Mouse (Mus musculus) liver, embryonic 15.5 days (tissue): ENCODE results near the gene Ap3d1. TPM values are rescaled to one million over a fixed set of nuclear protein-coding genes. Genes with fewer than 3 reads are reported as not detected.

Experiments used
- ATAC-seq: fragments of 200-750 bp; cut with Nextera tagmentation; 2 replicates; pipeline ENCODE4 v1.8.0; 2017; ENCODE audit warnings: moderate number of reproducible peaks, mild to moderate bottlenecking, moderate library complexity; ENCODE audit not compliant: insufficient read depth
- H3K27ac ChIP-seq: fragments of 300-500 bp; sonication (generic); replicated peaks from 2 replicates; pipeline ENCODE4 v1.5.1; 2015; ENCODE audit warnings: mild to moderate bottlenecking, inconsistent platforms
- H3K27me3 ChIP-seq: fragments of 300-500 bp; sonication (generic); 2 replicates; pipeline ENCODE4 v1.6.1; 2015; ENCODE audit warnings: mild to moderate bottlenecking, inconsistent platforms
- H3K36me3 ChIP-seq: fragments of 300-500 bp; sonication (generic); replicated peaks from 2 replicates; pipeline ENCODE4 v1.6.1; 2015; ENCODE audit warnings: moderate library complexity, mild to moderate bottlenecking, inconsistent platforms
- H3K4me1 ChIP-seq: fragments of 300-500 bp; sonication (generic); replicated peaks from 2 replicates; pipeline ENCODE4 v1.6.1; 2015; ENCODE audit warnings: inconsistent platforms
- H3K4me2 ChIP-seq: fragments of 300-500 bp; sonication (generic); 2 replicates; pipeline ENCODE4 v1.6.1; 2015; ENCODE audit warnings: moderate library complexity, mild to moderate bottlenecking, inconsistent platforms
- H3K4me3 ChIP-seq: fragments of 300-500 bp; sonication (generic); replicated peaks from 2 replicates; pipeline ENCODE4 v1.5.1; 2015; ENCODE audit warnings: mild to moderate bottlenecking, inconsistent platforms
- H3K9ac ChIP-seq: fragments of 300-500 bp; sonication (generic); 2 replicates; pipeline ENCODE4 v1.6.1; 2015; ENCODE audit warnings: moderate library complexity, mild to moderate bottlenecking, inconsistent platforms
- H3K9me3 ChIP-seq: fragments of 300-500 bp; sonication (generic); replicated peaks from 2 replicates; pipeline ENCODE4 v1.6.1; 2016; ENCODE audit warnings: inconsistent platforms
- WGBS: fragments of 180-500 bp; shearing (Covaris S2); methylation state at CpG from one replicate; pipeline ENCODE4 v1.1.7; 2015; ENCODE audit warnings: mixed read lengths; ENCODE audit not compliant: insufficient replicate concordance; 5-methylcytosine and 5-hydroxymethylcytosine counted together
- polyA plus RNA-seq: library from polyadenylated mRNA; unstranded; fragments of >200 nt; fragmentation: Nextera tagmentation; extraction: Ambion mirVana; gene quantifications from 2 replicates; pipeline ENCODE4 v1.2.1, GENCODE M21; 2015

Gene Ap3d1
- polyA plus RNA-seq, 1 experiment from 2014 or later, result 20.2 TPM

DNA sequence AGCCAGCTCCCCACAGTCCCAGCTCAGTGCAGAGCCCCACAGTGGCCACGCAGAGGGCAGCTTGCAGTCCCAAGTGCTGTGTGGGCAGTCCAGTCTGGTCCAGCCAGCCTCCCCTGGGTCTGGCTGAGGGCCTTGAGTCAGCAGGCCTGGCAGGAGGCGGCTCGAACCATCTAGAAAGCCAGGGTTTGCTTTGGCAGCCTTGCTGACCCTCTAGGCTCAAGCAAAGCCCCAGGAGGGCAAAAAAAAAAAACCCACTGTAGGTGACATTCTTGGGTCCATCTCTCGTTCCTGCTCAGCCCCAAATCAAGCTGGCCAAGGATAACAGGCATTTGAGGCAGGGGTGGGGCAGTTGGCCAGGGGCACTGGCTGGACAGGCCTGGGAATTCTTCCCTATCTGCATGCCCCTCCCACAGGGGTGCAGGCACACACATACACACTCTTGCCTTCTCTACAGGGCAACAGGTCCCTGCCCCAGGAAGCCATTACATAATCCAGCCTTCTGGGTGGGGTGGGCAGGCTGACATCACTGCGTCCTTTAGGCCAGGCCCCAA lies 67.8 kb downstream of the Ap3d1 start:
- 49% methylated on average over 5 of the region's 5 CpGs for WGBS
- Histone ChIP-seq H3K36me3 (peaks cover 52% of the 10 kb centered on the region), H3K9me3 (no peaks in the 10 kb centered on the region), H3K4me2 (peak overlapping the region; percentile 97), H3K9ac (peak overlapping the region; percentile 98), H3K4me1 (peaks cover 74% of the 10 kb centered on the region), H3K4me3 (peak overlapping the region; percentile 90), H3K27ac (peak overlapping the region; percentile 100), H3K27me3 (no peaks in the 10 kb centered on the region)
- ATAC-seq, result no peak

DNA sequence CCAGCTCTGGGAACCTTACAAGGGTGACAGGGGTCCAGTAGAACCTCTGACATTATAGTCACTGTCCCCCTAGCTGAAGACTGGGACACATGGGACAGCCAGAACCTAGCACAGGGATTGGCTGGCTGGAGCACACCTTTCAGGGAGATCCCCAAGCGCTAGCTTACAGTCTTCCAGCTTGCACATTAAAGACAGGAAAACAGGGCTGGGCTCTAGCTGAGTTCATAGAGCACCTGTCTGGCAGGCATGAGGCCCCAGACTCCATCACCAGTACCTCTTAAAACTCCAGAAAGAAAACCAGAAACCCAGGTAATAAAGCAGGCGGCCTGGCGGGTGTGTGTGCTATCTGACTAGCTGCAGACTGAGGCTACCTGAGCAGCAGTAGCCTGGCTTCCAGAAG lies 68.4 kb downstream of the Ap3d1 start:
- ATAC-seq, result no peak
- Histone ChIP-seq H3K9ac (peak overlapping the region; percentile 98), H3K27me3 (no peaks in the 10 kb centered on the region), H3K4me1 (peaks cover 74% of the 10 kb centered on the region), H3K4me2 (peak overlapping the region; percentile 97), H3K36me3 (peaks cover 57% of the 10 kb centered on the region), H3K4me3 (peak overlapping the region; percentile 90), H3K9me3 (no peaks in the 10 kb centered on the region), H3K27ac (peak overlapping the region; percentile 100)
- 61% methylated on average over 3 of the region's 3 CpGs for WGBS

DNA sequence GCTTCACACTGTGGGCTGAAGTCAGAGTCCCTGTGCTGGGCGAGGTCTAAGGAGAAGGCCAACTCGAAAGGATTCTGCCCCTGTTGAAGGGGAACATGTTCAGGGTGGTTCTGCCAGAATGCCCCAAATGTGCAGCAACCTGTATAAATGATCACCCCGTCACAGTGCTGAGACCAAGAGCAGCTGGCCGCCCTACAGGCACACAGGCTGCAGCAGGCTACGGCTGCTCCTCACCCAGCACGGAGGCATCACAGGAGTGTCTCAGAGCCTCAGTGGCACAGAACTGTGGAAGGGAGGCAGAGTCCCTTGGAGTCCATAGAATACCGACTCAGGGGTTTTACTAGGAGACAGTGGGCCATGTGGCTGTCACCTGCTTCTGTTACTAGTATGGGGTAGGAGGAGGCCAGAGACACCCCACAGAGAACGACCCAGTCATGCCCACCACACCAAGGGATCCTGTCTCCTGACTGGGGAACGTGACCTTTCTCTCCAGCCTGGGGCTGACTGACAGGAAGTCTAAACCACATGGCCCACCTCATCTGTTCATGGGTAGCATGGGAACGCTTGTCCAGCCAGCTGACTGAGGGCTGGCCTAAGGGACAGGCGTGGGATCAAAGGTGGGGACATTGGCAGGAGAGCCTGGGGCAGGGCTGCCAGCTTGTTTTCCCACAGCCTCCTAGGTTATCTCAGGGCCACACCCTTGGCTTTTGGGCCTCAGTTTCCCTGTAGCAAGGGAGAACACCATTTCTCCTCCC lies 70.0 kb downstream of the Ap3d1 start:
- no peaks in the 10 kb centered on the region for H3K27me3 ChIP-seq
- peaks cover 69% of the 10 kb centered on the region for H3K4me1 ChIP-seq
- H3K9me3 ChIP-seq, result no peaks in the 10 kb centered on the region
- H3K36me3 ChIP-seq, result peaks cover 73% of the 10 kb centered on the region
- 76% methylated on average over 11 of the region's 11 CpGs for WGBS
- peak overlapping the region; percentile 97; the same call in 1 of the 2 replicates for H3K4me2 ChIP-seq
- H3K27ac ChIP-seq, result 0 out of 2 replicates have a peak overlapping the region, but pooled peaks have one; percentile 19
- H3K9ac ChIP-seq, result 0 out of 2 replicates have a peak overlapping the region, but pooled peaks have one; percentile 0
- no peak overlapping the region for H3K4me3 ChIP-seq
- ATAC-seq, result no peak

DNA sequence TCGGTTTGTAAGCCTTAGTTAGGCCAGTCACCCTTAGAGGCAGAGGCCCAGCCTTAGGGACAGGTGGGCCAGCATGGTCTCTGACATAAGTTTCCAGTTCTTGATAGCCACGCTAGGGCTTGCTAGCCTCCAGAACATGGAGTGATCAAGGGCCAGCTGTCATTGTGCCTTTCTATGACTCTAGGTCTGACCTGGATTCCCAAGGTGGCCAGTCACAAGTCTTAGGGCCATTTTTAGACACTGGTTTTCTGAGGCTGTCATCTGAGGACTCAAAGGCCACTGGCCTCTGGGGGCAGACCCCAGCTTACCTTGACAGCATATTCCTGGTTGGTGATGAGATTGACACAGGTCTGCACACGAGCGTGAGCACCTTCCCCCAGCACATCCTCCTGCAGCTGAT lies 70.8 kb downstream of the Ap3d1 start:
- H3K27me3 ChIP-seq, result no peaks in the 10 kb centered on the region
- peaks cover 72% of the 10 kb centered on the region for H3K4me1 ChIP-seq
- WGBS, result 85% methylated on average over 4 of the region's 4 CpGs
- no peaks in the 10 kb centered on the region for H3K9me3 ChIP-seq
- no peak for ATAC-seq
- no peak overlapping the region for H3K4me2 ChIP-seq
- no peak overlapping the region for H3K27ac ChIP-seq
- H3K9ac ChIP-seq, result no peak overlapping the region
- H3K4me3 ChIP-seq, result no peak overlapping the region
- H3K36me3 ChIP-seq, result peaks cover 82% of the 10 kb centered on the region

DNA sequence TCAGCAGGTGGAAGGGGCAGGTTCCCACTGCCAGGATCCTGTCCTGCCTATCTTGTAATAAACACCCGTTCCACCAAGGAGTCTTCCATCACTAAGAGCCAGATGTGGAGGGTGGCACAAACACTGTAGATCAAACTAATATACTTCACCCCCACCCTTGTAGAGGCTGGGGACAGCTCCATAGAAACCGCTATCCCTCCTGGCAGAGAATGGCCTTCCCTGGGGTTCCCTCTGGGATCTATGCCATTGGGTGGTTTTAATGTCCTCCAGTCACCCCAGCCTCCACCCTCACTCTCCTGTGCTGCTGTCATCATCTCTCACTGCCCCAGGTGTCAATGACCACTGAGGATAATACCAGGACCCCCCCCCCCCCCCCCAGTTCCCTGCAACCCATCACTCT lies 71.5 kb downstream of the Ap3d1 start:
- no peak overlapping the region for H3K4me2 ChIP-seq
- H3K9me3 ChIP-seq, result no peaks in the 10 kb centered on the region
- no peak overlapping the region for H3K4me3 ChIP-seq
- H3K36me3 ChIP-seq, result peaks cover 89% of the 10 kb centered on the region
- no peak overlapping the region for H3K9ac ChIP-seq
- WGBS, result 82% methylated on average over 2 of the region's 2 CpGs
- no peak overlapping the region for H3K27ac ChIP-seq
- ATAC-seq, result no peak
- peaks cover 79% of the 10 kb centered on the region for H3K4me1 ChIP-seq
- H3K27me3 ChIP-seq, result no peaks in the 10 kb centered on the region

DNA sequence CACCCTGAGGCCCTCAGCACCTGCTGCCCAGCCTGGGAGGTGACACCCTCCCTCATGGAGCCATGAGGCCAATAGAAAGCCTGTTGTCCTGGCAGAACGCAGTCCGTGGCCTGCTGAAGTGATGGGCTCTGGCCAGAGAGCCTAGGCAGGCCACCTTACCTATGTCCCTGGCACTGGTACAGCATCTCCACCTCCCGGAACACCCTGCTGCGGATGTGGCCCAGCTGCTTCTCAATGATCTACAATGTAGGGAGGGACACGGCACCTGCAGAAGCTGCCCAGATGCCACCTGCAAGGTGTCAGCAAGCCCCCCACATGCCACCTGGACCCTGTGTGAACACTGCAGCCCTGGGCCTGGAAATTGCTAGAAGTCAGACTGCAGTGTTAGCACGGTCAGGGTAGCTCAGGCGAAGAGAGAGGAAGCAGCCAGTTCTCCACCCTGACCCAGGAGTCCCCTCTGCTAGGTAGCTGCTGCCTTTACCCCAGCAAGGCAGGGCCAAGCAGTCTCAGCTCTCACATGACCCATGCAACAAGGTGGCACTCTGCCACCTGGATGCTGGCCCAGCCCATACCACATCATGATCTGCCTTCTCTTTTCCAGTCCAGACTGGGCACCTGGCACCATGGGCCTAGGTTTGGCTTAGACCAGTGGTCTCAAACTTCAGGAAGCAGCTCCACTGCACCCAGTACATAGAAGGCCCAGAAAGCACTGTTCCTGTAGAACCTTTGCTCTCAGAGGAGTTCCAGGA lies 72.2 kb downstream of the Ap3d1 start:
- ATAC-seq, result no peak
- Histone ChIP-seq H3K4me3 (no peak overlapping the region), H3K4me1 (peaks cover 79% of the 10 kb centered on the region), H3K36me3 (peaks cover 95% of the 10 kb centered on the region), H3K9me3 (no peaks in the 10 kb centered on the region), H3K4me2 (no peak overlapping the region), H3K9ac (no peak overlapping the region), H3K27ac (no peak overlapping the region), H3K27me3 (no peaks in the 10 kb centered on the region)
- WGBS, result 91% methylated on average over 7 of the region's 7 CpGs

DNA sequence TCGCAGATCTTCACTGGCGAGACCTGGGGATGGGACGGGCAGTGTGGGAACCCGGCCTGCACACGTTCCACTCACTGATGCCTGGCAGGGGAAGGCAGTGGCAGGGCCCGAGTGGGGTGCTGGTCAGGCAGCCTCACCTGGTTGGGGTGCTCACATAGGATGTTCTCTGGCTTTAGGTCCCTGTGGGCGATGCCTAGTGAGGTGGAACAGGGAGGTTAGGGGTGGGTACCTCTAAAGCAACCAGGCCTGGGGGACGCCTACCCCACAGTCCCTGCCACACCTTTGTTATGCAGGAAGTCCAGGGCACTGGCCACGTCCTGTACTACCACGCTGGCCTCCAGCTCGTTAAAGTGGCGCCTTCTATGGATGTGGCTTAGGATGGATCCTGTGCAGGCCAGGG lies 73.0 kb downstream of the Ap3d1 start:
- H3K9ac ChIP-seq, result no peak overlapping the region
- H3K4me1 ChIP-seq, result peaks cover 79% of the 10 kb centered on the region
- H3K27me3 ChIP-seq, result no peaks in the 10 kb centered on the region
- H3K4me2 ChIP-seq, result no peak overlapping the region
- 83% methylated on average over 12 of the region's 12 CpGs for WGBS
- no peak overlapping the region for H3K27ac ChIP-seq
- peaks cover 90% of the 10 kb centered on the region for H3K36me3 ChIP-seq
- no peak overlapping the region for H3K4me3 ChIP-seq
- no peaks in the 10 kb centered on the region for H3K9me3 ChIP-seq
- no peak for ATAC-seq

DNA sequence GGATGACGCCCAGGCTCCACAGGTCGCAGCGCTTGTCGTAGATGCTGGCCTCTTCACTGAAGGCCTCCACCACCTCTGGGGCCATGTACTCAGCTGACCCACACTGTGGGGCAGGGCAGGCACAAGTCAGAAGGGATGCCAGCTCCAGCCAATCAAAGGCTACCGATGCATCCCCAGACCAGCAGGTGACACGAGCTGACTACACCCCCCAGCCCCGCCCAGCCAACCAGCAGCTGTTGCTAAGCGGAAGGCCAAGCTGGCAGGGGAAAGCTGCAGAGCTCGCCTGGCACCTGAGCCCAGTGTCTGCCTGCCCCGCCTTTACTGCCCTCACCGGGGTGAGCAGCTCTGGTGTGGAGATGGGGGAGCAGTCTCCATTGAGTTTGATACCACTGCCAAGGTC lies 73.5 kb downstream of the Ap3d1 start:
- Histone ChIP-seq H3K4me1 (peaks cover 79% of the 10 kb centered on the region), H3K4me2 (no peak overlapping the region), H3K27ac (no peak overlapping the region), H3K9ac (no peak overlapping the region), H3K27me3 (no peaks in the 10 kb centered on the region), H3K4me3 (no peak overlapping the region), H3K36me3 (peaks cover 86% of the 10 kb centered on the region), H3K9me3 (no peaks in the 10 kb centered on the region)
- no peak for ATAC-seq
- WGBS, result 72% methylated on average over 11 of the region's 11 CpGs

DNA sequence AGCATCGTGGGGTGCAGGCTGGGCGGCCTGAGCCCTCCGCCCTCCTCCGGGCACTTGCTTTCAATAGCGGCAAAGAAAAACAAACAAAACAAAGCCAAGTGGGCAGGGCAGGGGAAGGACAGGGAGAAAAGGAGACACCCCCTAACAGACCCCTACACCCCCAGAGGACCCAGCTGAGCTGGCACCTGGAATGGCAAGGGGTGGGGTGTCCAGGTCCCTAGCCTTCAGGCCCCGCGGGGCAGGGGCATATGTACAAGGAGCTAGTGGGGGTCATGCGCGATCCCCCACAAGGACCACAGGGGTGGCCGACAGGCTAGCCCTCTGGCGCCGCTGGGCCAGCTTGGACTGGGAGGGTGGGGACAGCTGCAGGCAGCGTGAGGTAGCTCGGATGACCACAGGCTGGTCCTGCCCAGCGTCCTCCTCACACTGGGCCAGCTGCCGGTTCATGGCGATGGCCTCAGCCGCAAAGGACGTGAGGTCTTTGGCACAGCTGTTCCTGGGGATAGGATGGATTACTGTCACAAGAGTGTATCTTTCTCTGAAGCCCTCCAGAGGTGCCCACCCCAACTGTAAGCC lies 75.1 kb downstream of the Ap3d1 start:
- Histone ChIP-seq H3K4me2 (no peak overlapping the region), H3K9me3 (no peaks in the 10 kb centered on the region), H3K4me3 (no peak overlapping the region), H3K36me3 (peaks cover 69% of the 10 kb centered on the region), H3K27me3 (no peaks in the 10 kb centered on the region), H3K27ac (peak overlapping the region; percentile 51; the same call in 1 of the 2 replicates), H3K9ac (no peak overlapping the region), H3K4me1 (peaks cover 77% of the 10 kb centered on the region)
- no peak for ATAC-seq
- WGBS, result 90% methylated on average over 19 of the region's 19 CpGs

DNA sequence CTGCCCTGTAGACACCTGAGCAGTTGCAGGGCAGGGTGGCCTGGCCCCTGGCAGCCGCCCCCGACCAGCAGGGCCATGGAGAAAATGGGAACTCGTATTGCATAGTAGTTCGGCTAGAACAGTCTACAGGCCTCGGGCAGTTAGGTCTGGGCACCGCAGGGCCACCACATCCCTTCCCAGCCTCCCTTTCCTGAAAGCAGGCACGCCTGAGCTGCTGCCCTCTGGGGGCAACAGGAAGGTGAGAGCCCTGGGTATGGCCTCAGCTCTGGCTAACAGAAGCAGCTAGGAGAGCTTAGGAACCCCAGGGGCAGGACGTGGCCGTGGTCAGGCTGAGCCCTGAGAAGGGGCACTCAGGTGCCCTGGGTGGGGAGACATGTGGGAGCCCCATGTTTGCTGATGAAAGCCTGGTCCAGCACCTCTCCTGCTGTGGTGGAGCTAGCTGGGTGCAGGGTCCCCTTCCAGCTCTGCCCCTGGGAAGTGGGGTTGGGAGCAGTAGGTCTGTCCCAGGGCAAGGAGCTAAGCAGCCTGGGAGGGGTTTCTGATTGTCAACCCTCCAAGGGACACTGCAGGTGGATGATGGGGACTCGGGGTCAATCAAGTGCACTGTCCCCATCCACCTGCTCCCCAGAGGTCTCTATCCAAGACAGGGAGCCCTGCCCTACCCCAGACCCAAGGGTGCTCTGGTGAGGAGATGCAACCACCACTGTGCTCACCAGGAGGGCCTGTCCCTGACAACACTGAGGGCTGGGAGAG lies 75.9 kb downstream of the Ap3d1 start:
- 68% methylated on average over 10 of the region's 10 CpGs for WGBS

More for the DNA sequence above, 75.9 kb downstream of the Ap3d1 start:
- Histone ChIP-seq H3K27ac (peak overlapping the region; percentile 51), H3K27me3 (no peaks in the 10 kb centered on the region), H3K4me3 (no peak overlapping the region), H3K4me1 (peaks cover 75% of the 10 kb centered on the region), H3K4me2 (no peak overlapping the region), H3K9ac (no peak overlapping the region), H3K9me3 (no peaks in the 10 kb centered on the region), H3K36me3 (peaks cover 62% of the 10 kb centered on the region)
- ATAC-seq, result no peak
